In the genomic region with DNA sequence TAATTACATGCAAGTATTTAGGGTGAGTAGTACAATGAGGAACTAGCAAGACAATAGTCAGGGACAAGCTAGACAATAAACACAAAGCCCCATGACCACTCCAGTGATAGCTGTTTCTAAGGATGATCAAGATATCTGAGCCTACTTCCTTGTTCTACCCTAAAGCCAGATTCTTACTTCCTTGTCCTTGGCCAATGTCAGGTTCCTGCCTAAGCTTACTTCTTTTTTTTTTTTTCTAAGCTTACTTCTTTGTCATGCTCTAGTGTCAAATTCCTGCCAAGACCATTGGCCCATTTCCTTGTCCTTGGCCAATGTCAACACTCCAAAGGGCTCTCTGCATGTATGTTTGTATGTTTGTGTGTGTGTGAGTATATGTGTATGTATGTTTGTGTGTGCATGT, we compare ENCODE assay signal across 24 mouse cellular contexts. TPM values are rescaled to one million over a fixed set of nuclear protein-coding genes. Genes with fewer than 3 reads are reported as not detected.
DNase-seq lines count a peak whose midpoint lies in the region; ATAC-seq and TF ChIP-seq lines count a peak whose summit lies in the region.
"Had no signal": no experiment of that assay in that cellular context is flagged by ENCODE, and none has a peak within 500 bp of the region (broad histone marks: within the 10 kb centered on the region; RNA-seq: fewer than 3 reads in every experiment).

No protein-coding gene starts in this region.

- no peak overlapping the region for H3K9ac ChIP-seq in ES-E14 (ENCODE audit: insufficient read depth, low read depth, low read length, poor library complexity, severe bottlenecking)
- no peak overlapping the region for H3K9ac ChIP-seq in midbrain, embryonic 15.5 days
- H3K9ac ChIP-seq: embryonic facial prominence, embryonic 15.5 days; hindbrain, embryonic 12.5 days had no signal

- no peaks in the 10 kb centered on the region for H3K27me3 ChIP-seq in midbrain, embryonic 15.5 days (replicated peaks)
- H3K27me3 ChIP-seq: embryonic facial prominence, embryonic 15.5 days; hindbrain, embryonic 12.5 days had no signal

- in situ Hi-C loops in ES-E14 (cut with MboI; ENCODE audit: low sequenced_read_pairs in 2 of 2, unreplicated experiment in 2 of 2), result no loop called here

- H3K27ac ChIP-seq in ES-E14 (ENCODE audit: insufficient read depth, low read depth, low read length, poor library complexity, severe bottlenecking), result no peak overlapping the region
- H3K27ac ChIP-seq in midbrain, embryonic 15.5 days, result no peak overlapping the region
- H3K27ac ChIP-seq: embryonic facial prominence, embryonic 15.5 days; forebrain, embryonic 10.5 days; hindbrain, embryonic 12.5 days had no signal

- no peak overlapping the region for H3K4me2 ChIP-seq in midbrain, embryonic 15.5 days
- H3K4me2 ChIP-seq: embryonic facial prominence, embryonic 15.5 days; hindbrain, embryonic 12.5 days had no signal

- no peaks in the 10 kb centered on the region; the same call in 1 of the 2 replicates for H3K36me3 ChIP-seq in ES-E14 (ENCODE audit: control insufficient read depth, insufficient read depth, low read length, poor library complexity, severe bottlenecking)
- H3K36me3 ChIP-seq in midbrain, embryonic 15.5 days (replicated peaks), result no peaks in the 10 kb centered on the region
- H3K36me3 ChIP-seq: embryonic facial prominence, embryonic 15.5 days; forebrain, embryonic 10.5 days; hindbrain, embryonic 12.5 days had no signal

- H3K4me1 ChIP-seq in ES-E14 (ENCODE audit: control insufficient read depth in 2 of 2, insufficient read depth in 2 of 2, low read length in 2 of 2, poor library complexity in 1 of 2), result no peaks in the 10 kb centered on the region; a peak in 1 of 4 replicates
- no peaks in the 10 kb centered on the region for H3K4me1 ChIP-seq in midbrain, embryonic 15.5 days
- H3K4me1 ChIP-seq: embryonic facial prominence, embryonic 15.5 days; forebrain, embryonic 10.5 days; hindbrain, embryonic 12.5 days had no signal

- H3K9me3 ChIP-seq in ES-E14 (ENCODE audit: control insufficient read depth, insufficient read depth, low read depth, low read length), result peaks cover 9% of the 10 kb centered on the region
- H3K9me3 ChIP-seq in midbrain, embryonic 15.5 days, result no peaks in the 10 kb centered on the region
- H3K9me3 ChIP-seq: embryonic facial prominence, embryonic 15.5 days; hindbrain, embryonic 12.5 days had no signal

- no peak overlapping the region for H3K4me3 ChIP-seq in ES-E14 (ENCODE audit: insufficient read depth in 1 of 2, low read depth in 1 of 2, low read length in 2 of 2, poor library complexity in 1 of 2, severe bottlenecking in 1 of 2)
- H3K4me3 ChIP-seq in midbrain, embryonic 15.5 days, result no peak overlapping the region
- H3K4me3 ChIP-seq: embryonic facial prominence, embryonic 15.5 days; erythroblast, embryonic 14.5 days; forebrain, embryonic 10.5 days; hindbrain, embryonic 12.5 days had no signal

- peak; percentile 49 for DNase-seq in A20 (ENCODE audit: low read depth, low spot score)
- DNase-seq in ES-E14 (ENCODE audit: low read depth, low spot score), result no peak
- DNase-seq in ZHBTc4 (ENCODE audit: low read depth, low spot score), result peak; percentile 70
- DNase-seq in cerebellum, postnatal 14 days, result no peak
- no peak for DNase-seq in thymus, postnatal 36 days
- DNase-seq: adrenal gland, postnatal 14 days; cerebellum, adult 18-20 months; cerebellum, adult 9-11 months; embryo, embryonic 11 days; gastrocnemius, postnatal 36 days; heart, adult 11 months; heart, postnatal 10 days; heart, postnatal 4 days had no signal

- 0 out of 2 replicates have a peak, but pooled peaks have one; percentile 26 for ATAC-seq in megakaryocyte progenitor cell, adult 5-6 weeks (replicated peaks; ENCODE audit: poor library complexity)
- ATAC-seq in midbrain, embryonic 15.5 days (replicated peaks), result no peak
- ATAC-seq in CD4-positive, CD25-positive, alpha-beta regulatory T cell, adult 4 months, result no peak
- ATAC-seq: activated CD4-positive, CD25-positive, alpha-beta regulatory T cell, adult 4 months; forebrain, embryonic 14.5 days; hindbrain, embryonic 16.5 days; inflammation-experienced regulatory T-cells, adult 6 months had no signal

TF ChIP-seq in ES-E14, 5 proteins besides CTCF, POLR2A, EP300 and RAD21:
- peak; percentile 94 for TF ChIP-seq ZNF384 (IDR thresholded peaks at IDR 0.05; ENCODE audit: low read depth, low read length)
- no peak for TF ChIP-seq CHD2 (IDR thresholded peaks at IDR 0.05; ENCODE audit: low read depth, low read length)
- TF ChIP-seq HCFC1 (IDR thresholded peaks at IDR 0.05; ENCODE audit: borderline replicate concordance, insufficient read depth, low read length), result no peak

RNA-seq across cellular contexts. Expression of gene Resf1, which starts 47.9 kb away (rescaled TPM):
- 124 and 128 TPM in 2 replicates for total RNA-seq in ES-E14 (2012; rRNA removed)
- 53.1 and 54.3 TPM in 2 replicates for total RNA-seq in megakaryocyte progenitor cell, adult 5-6 weeks (2015)
- 25.4 and 48.0 TPM in 2 replicates for total RNA-seq in megakaryocyte progenitor cell, adult 5-6 weeks (2017)
- 32.2 and 34.8 TPM in 2 replicates for polyA plus RNA-seq in midbrain, embryonic 15.5 days (2015; fragmentation: Nextera tagmentation; extraction: Ambion mirVana)
- polyA plus RNA-seq in CD4-positive, CD25-positive, alpha-beta regulatory T cell, adult 4 months (2017; shearing (Covaris generic)), result 100 to 1,000 TPM; 268 to 366 TPM

RNA-seq across cellular contexts. Expression of gene Bicd1, which starts 51.5 kb away (rescaled TPM):
- total RNA-seq in ES-E14 (2012; rRNA removed), result 8.5 and 12.8 TPM in 2 replicates
- total RNA-seq in megakaryocyte progenitor cell, adult 5-6 weeks (2015), result 3.5 and 6.8 TPM in 2 replicates
- 8.1 and 9.7 TPM in 2 replicates for total RNA-seq in megakaryocyte progenitor cell, adult 5-6 weeks (2017)
- polyA plus RNA-seq in midbrain, embryonic 15.5 days (2015; fragmentation: Nextera tagmentation; extraction: Ambion mirVana), result 45.9 and 53.6 TPM in 2 replicates
- polyA plus RNA-seq in CD4-positive, CD25-positive, alpha-beta regulatory T cell, adult 4 months (2017; shearing (Covaris generic)), result 10 to 100 TPM; 20.1 to 21.6 TPM
- polyA plus RNA-seq: erythroblast, embryonic 14.5 days had no signal

Comparison
In these comparisons a context has a peak if more than half of its experiments do, and no peak if none do; other contexts are left out.
1. DNase-seq: peak in A20 (single experiment) and ZHBTc4 (single experiment); none in ES-E14 (single experiment), cerebellum, postnatal 14 days (0 of 2) and thymus, postnatal 36 days (0 of 2).